Mouse (Mus musculus): ENCODE data around the gene Abca9. TPM values are rescaled to one million over a fixed set of nuclear protein-coding genes. Genes with fewer than 3 reads are reported as not detected.

Abca9 gene
- total and polyA plus RNA-seq, 3 experiments, result not detected

- Histone ChIP-seq H3K79me2 (ENCODE audit: control insufficient read depth, insufficient read depth, low read length, poor library complexity) (no peaks in the 10 kb centered on the region), H3K4me1 (ENCODE audit: control insufficient read depth in 1 of 2, insufficient read depth in 2 of 2, low read length in 2 of 2) (no peaks in the 10 kb centered on the region), H3K9me3 (replicated peaks; ENCODE audit: insufficient read depth, low read length) (no peaks in the 10 kb centered on the region), H3K27me3 (ENCODE audit: control insufficient read depth in 1 of 2, insufficient read depth in 2 of 2, low read length in 2 of 2) (no peaks in the 10 kb centered on the region; a peak in 1 of 4 replicates), H3K36me3 (ENCODE audit: control insufficient read depth in 1 of 2, insufficient read depth in 2 of 2, low read length in 2 of 2) (no peaks in the 10 kb centered on the region), H3K27ac (ENCODE audit: control insufficient read depth, low read depth, low read length) (no peak overlapping the region), H3K9ac (ENCODE audit: control insufficient read depth, low read depth, low read length, poor library complexity, severe bottlenecking) (no peak overlapping the region), H3K4me3 (ENCODE audit: control insufficient read depth in 1 of 2, insufficient read depth in 1 of 2, low read depth in 2 of 2, low read length in 2 of 2) (no peak overlapping the region)
- peak; percentile 8 for DNase-seq (ENCODE audit: low read depth, low spot score)
- TF ChIP-seq GATA1 (IDR thresholded peaks at IDR 0.05; ENCODE audit: low read depth, low read length) (no peak), SIN3A (IDR thresholded peaks at IDR 0.05; ENCODE audit: low read length) (no peak), UBTF (IDR thresholded peaks at IDR 0.05; ENCODE audit: borderline replicate concordance, insufficient read depth, low read depth, low read length) (no peak), CHD1 (IDR thresholded peaks at IDR 0.05; ENCODE audit: low read depth, low read length) (no peak), NRF1 (IDR thresholded peaks at IDR 0.05; ENCODE audit: insufficient read depth, low read depth, low read length, poor library complexity, severe bottlenecking) (no peak), SMC3 (IDR thresholded peaks at IDR 0.05; ENCODE audit: low read depth, low read length) (no peak)
Measured at GRCm38 (mm10) chr11:110171212-110171611, 3.2 kb upstream of the Abca9 start.

- H3K27me3 ChIP-seq (ENCODE audit: control insufficient read depth in 1 of 2, insufficient read depth in 2 of 2, low read length in 2 of 2), result no peaks in the 10 kb centered on the region; a peak in 1 of 4 replicates
- DNase-seq (ENCODE audit: low read depth, low spot score), result no peak
- no peaks in the 10 kb centered on the region for H3K4me1 ChIP-seq (ENCODE audit: control insufficient read depth in 1 of 2, insufficient read depth in 2 of 2, low read length in 2 of 2)
- no peaks in the 10 kb centered on the region for H3K36me3 ChIP-seq (ENCODE audit: control insufficient read depth in 1 of 2, insufficient read depth in 2 of 2, low read length in 2 of 2)
- no peak overlapping the region for H3K4me3 ChIP-seq (ENCODE audit: control insufficient read depth in 1 of 2, insufficient read depth in 1 of 2, low read depth in 2 of 2, low read length in 2 of 2)
- TF ChIP-seq MAFK (IDR thresholded peaks at IDR 0.05; ENCODE audit: borderline replicate concordance, low read depth, low read length) (no peak), ZC3H11A (IDR thresholded peaks at IDR 0.05; ENCODE audit: low read depth, low read length) (no peak), ELF1 (IDR thresholded peaks at IDR 0.05; ENCODE audit: low read depth, low read length) (no peak), SMC3 (IDR thresholded peaks at IDR 0.05; ENCODE audit: low read depth, low read length) (no peak), E2F4 (IDR thresholded peaks at IDR 0.05; ENCODE audit: borderline replicate concordance, low read depth, low read length) (no peak), GABPA (IDR thresholded peaks at IDR 0.05; ENCODE audit: low read depth, low read length) (no peak), ZNF384 (IDR thresholded peaks at IDR 0.05; ENCODE audit: low read depth, low read length) (no peak)
- no peak overlapping the region for H3K27ac ChIP-seq (ENCODE audit: control insufficient read depth, low read depth, low read length)
- H3K79me2 ChIP-seq (ENCODE audit: control insufficient read depth, insufficient read depth, low read length, poor library complexity), result no peaks in the 10 kb centered on the region
- H3K9ac ChIP-seq (ENCODE audit: control insufficient read depth, low read depth, low read length, poor library complexity, severe bottlenecking), result no peak overlapping the region
- no peaks in the 10 kb centered on the region for H3K9me3 ChIP-seq (replicated peaks; ENCODE audit: insufficient read depth, low read length)
Measured at GRCm38 (mm10) chr11:110165822-110166221, 2.2 kb downstream of the Abca9 start.

- Histone ChIP-seq H3K9ac (ENCODE audit: control insufficient read depth, low read depth, low read length, poor library complexity, severe bottlenecking) (no peak overlapping the region), H3K9me3 (replicated peaks; ENCODE audit: insufficient read depth, low read length) (no peaks in the 10 kb centered on the region), H3K27me3 (ENCODE audit: control insufficient read depth in 1 of 2, insufficient read depth in 2 of 2, low read length in 2 of 2) (no peaks in the 10 kb centered on the region; a peak in 1 of 4 replicates), H3K27ac (ENCODE audit: control insufficient read depth, low read depth, low read length) (no peak overlapping the region), H3K4me1 (ENCODE audit: control insufficient read depth in 1 of 2, insufficient read depth in 2 of 2, low read length in 2 of 2) (no peaks in the 10 kb centered on the region), H3K4me3 (ENCODE audit: control insufficient read depth in 1 of 2, insufficient read depth in 1 of 2, low read depth in 2 of 2, low read length in 2 of 2) (no peak overlapping the region), H3K79me2 (ENCODE audit: control insufficient read depth, insufficient read depth, low read length, poor library complexity) (no peaks in the 10 kb centered on the region), H3K36me3 (ENCODE audit: control insufficient read depth in 1 of 2, insufficient read depth in 2 of 2, low read length in 2 of 2) (no peaks in the 10 kb centered on the region)
- DNase-seq (ENCODE audit: low read depth, low spot score), result no peak
- no peak for TF ChIP-seq ETS1 (IDR thresholded peaks at IDR 0.05; ENCODE audit: low read depth, low read length)
- no peak for TF ChIP-seq RCOR1 (IDR thresholded peaks at IDR 0.05; ENCODE audit: low read depth, low read length)
- TF ChIP-seq CHD2 (IDR thresholded peaks at IDR 0.05; ENCODE audit: low read length), result no peak
- TF ChIP-seq HCFC1 (IDR thresholded peaks at IDR 0.05; ENCODE audit: low read depth, low read length), result no peak
- TF ChIP-seq ZMIZ1 (IDR thresholded peaks at IDR 0.05; ENCODE audit: low read depth, low read length), result no peak
- no peak for TF ChIP-seq POLR2A (IDR thresholded peaks at IDR 0.05; ENCODE audit: control insufficient read depth in 1 of 2, insufficient read depth in 1 of 2, low read depth in 1 of 2, low read length in 2 of 2, poor library complexity in 1 of 2)
- TF ChIP-seq ELF1 (IDR thresholded peaks at IDR 0.05; ENCODE audit: low read depth, low read length), result no peak
- TF ChIP-seq USF1 (IDR thresholded peaks at IDR 0.05; ENCODE audit: low read depth, low read length), result no peak
Measured at GRCm38 (mm10) chr11:110165409-110165808, 2.6 kb downstream of the Abca9 start.
